Mouse (Mus musculus) C2C12 (cell line): ENCODE data around the gene Insl5. TPM values are rescaled to one million over a fixed set of nuclear protein-coding genes. Genes with fewer than 3 reads are reported as not detected.

ENCODE experiments used
- H3K27me3 ChIP-seq: one replicate; pipeline ENCODE4 v1.6.1; 2011; ENCODE audit not compliant: control insufficient read depth, insufficient read depth, insufficient read length
- H3K36me3 ChIP-seq: one replicate; pipeline ENCODE4 v1.6.1; 2011; ENCODE audit not compliant: control insufficient read depth, insufficient read depth
- H3K4me3 ChIP-seq: one replicate; pipeline ENCODE4 v1.5.1; 2011; ENCODE audit warnings: mild to moderate bottlenecking, control low read depth; ENCODE audit not compliant: poor library complexity, insufficient read depth, severe bottlenecking
- H3K79me2 ChIP-seq: one replicate; pipeline ENCODE4 v1.6.1; 2011; ENCODE audit not compliant: control insufficient read depth, insufficient read depth
- H3K79me3 ChIP-seq: one replicate; pipeline ENCODE4 v1.6.1; 2011; ENCODE audit warnings: low read depth, control low read depth
- H3ac ChIP-seq: one replicate; pipeline ENCODE3; 2011; ENCODE audit warnings: low read depth; ENCODE audit not compliant: control insufficient read depth, insufficient read length
- CEBPB ChIP-seq: IDR thresholded peaks from one replicate; pipeline ENCODE4 v1.6.1; 2011; ENCODE audit warnings: low read depth, mild to moderate bottlenecking, control low read depth, moderate library complexity
- CTCF ChIP-seq: IDR thresholded peaks from one replicate; pipeline ENCODE4 v1.5.1; 2011; ENCODE audit not compliant: control insufficient read depth, insufficient read depth, insufficient read length
- FOSL1 ChIP-seq: IDR thresholded peaks from one replicate; pipeline ENCODE4 v1.8.0; 2011; ENCODE audit warnings: mild to moderate bottlenecking, low read length; ENCODE audit not compliant: poor library complexity, insufficient read depth, severe bottlenecking
- MAX ChIP-seq: IDR thresholded peaks from one replicate; pipeline ENCODE4 v1.6.1; 2011; ENCODE audit warnings: mild to moderate bottlenecking, control low read depth
- MYOD1 ChIP-seq: IDR thresholded peaks from one replicate; pipeline ENCODE4 v1.6.1; 2011; ENCODE audit warnings: low read depth; ENCODE audit not compliant: control insufficient read depth, insufficient read length
- MYOG ChIP-seq: IDR thresholded peaks from one replicate; pipeline ENCODE4 v1.6.1; 2011; ENCODE audit not compliant: control insufficient read depth, insufficient read length; ENCODE audit errors: extremely low read depth
- USF1 ChIP-seq: IDR thresholded peaks from one replicate; pipeline ENCODE4 v1.6.1; 2011; ENCODE audit warnings: low read depth, mild to moderate bottlenecking, control low read depth, moderate library complexity
- polyA plus RNA-seq: library from polyadenylated mRNA; unstranded; fragments of >200 nt; fragmentation: generic; extraction: Trizol; gene quantifications from one replicate; pipeline ENCODE4 v1.2.1, GENCODE M21; 2012; ENCODE audit warnings: missing spikeins

The Insl5 gene
- polyA plus RNA-seq, 1 experiment = not detected

GRCm38 (mm10) chr4:103005190-103005945, 21.3 kb downstream of the Insl5 start:
- H3K79me3 ChIP-seq = no peaks in the 10 kb centered on the region
- TF ChIP-seq USF1 (no peak), FOSL1 (no peak), MYOD1 (no peak), CTCF (no peak), MAX (no peak), MYOG (no peak), CEBPB (no peak)
- no peaks in the 10 kb centered on the region for H3K27me3 ChIP-seq
- H3K79me2 ChIP-seq = no peaks in the 10 kb centered on the region
- H3K4me3 ChIP-seq = no peak overlapping the region
- H3K36me3 ChIP-seq = no peaks in the 10 kb centered on the region
- H3ac ChIP-seq = no peak overlapping the region

GRCm38 (mm10) chr4:103004681-103005080, 22.0 kb downstream of the Insl5 start:
- no peak overlapping the region for H3ac ChIP-seq
- no peaks in the 10 kb centered on the region for H3K27me3 ChIP-seq
- H3K4me3 ChIP-seq = no peak overlapping the region
- TF ChIP-seq MYOD1 (no peak), MAX (no peak), FOSL1 (no peak), MYOG (no peak), CTCF (no peak), CEBPB (no peak), USF1 (no peak)
- H3K79me2 ChIP-seq = no peaks in the 10 kb centered on the region
- H3K79me3 ChIP-seq = no peaks in the 10 kb centered on the region
- no peaks in the 10 kb centered on the region for H3K36me3 ChIP-seq

- TF ChIP-seq USF1 = no peak
- H3K27me3 ChIP-seq = no peaks in the 10 kb centered on the region
- no peaks in the 10 kb centered on the region for H3K79me2 ChIP-seq
These were observed 35.0 kb downstream of the Insl5 start for GRCm38 (mm10) chr4:102991685-102992084.

GRCm38 (mm10) chr4:102990595-102991340, 35.9 kb downstream of the Insl5 start:
- no peak overlapping the region for H3ac ChIP-seq
- H3K79me2 ChIP-seq = no peaks in the 10 kb centered on the region
- H3K36me3 ChIP-seq = no peaks in the 10 kb centered on the region
- no peak overlapping the region for H3K4me3 ChIP-seq
- no peaks in the 10 kb centered on the region for H3K27me3 ChIP-seq
- no peaks in the 10 kb centered on the region for H3K79me3 ChIP-seq
- no peak for TF ChIP-seq MYOG

More at GRCm38 (mm10) chr4:102991685-102992084, 35.0 kb downstream of the Insl5 start:
- Histone ChIP-seq H3K36me3 (no peaks in the 10 kb centered on the region), H3ac (no peak overlapping the region), H3K4me3 (no peak overlapping the region), H3K79me3 (no peaks in the 10 kb centered on the region)

GRCm38 (mm10) chr4:102990016-102990415, 36.6 kb downstream of the Insl5 start:
- Histone ChIP-seq H3K36me3 (no peaks in the 10 kb centered on the region), H3K79me3 (no peaks in the 10 kb centered on the region), H3K4me3 (no peak overlapping the region), H3K79me2 (no peaks in the 10 kb centered on the region), H3K27me3 (no peaks in the 10 kb centered on the region), H3ac (no peak overlapping the region)
- TF ChIP-seq MYOG (no peak), CEBPB (no peak), CTCF (no peak), MAX (no peak), MYOD1 (no peak), USF1 (no peak), FOSL1 (no peak)

- no peaks in the 10 kb centered on the region for H3K79me3 ChIP-seq
These were observed 37.3 kb downstream of the Insl5 start for GRCm38 (mm10) chr4:102989391-102989790.

More at GRCm38 (mm10) chr4:102989391-102989790, 37.3 kb downstream of the Insl5 start:
- H3K79me2 ChIP-seq = no peaks in the 10 kb centered on the region
- no peaks in the 10 kb centered on the region for H3K36me3 ChIP-seq
- no peak overlapping the region for H3ac ChIP-seq
- no peak overlapping the region for H3K4me3 ChIP-seq
- TF ChIP-seq CTCF = no peak
- no peak for TF ChIP-seq MYOD1
- no peak for TF ChIP-seq MYOG
- no peak for TF ChIP-seq CEBPB
- H3K27me3 ChIP-seq = no peaks in the 10 kb centered on the region
